Mouse (Mus musculus): Measurements from ENCODE around the gene Hes7. TPM values are rescaled to one million over a fixed set of nuclear protein-coding genes. Genes with fewer than 3 reads are reported as not detected.

Hes7 gene
- not detected for total RNA-seq (2021)

DNA sequence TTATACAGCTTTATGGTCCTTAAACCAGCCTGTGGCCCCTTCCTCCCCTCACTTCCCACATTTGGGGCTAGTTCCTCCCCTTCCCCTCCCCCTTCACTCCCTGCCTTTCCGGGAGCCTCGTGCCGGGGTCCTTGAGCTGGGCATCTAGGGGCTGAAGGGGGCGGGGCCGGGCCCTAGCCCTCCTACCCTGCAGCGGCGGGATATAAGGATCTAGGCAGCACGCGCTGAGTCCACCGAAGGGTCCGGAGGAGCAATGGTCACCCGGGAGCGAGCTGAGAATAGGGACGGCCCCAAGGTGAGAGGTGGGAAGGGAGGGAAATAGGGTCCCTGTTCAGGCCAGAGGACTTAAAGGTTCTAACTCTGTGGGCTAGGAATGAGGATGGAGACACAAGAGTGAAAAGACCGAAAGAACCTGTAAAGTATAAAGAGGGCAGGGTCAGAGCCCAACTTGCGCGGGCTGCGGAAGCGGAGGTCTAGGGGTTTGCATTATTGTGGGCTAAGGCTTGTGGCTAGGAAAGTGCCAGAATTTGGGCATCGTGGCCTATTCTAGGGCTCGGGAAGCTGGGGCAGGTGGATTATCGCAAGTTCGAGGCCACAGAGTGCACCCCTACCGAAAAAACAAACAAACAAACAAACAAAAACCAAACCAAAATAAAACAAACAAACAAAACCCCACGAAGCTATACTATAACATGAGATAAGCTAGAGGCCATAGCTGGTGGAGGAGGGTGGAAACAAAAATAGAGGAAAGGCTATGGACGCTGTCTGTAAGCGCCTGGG is at the start of gene Hes7:
Gene Hes7 (plus strand): TSS at position 184 of the 780 bp plus-strand sequence.
- intact Hi-C loops (cut with DNase I): no loop called here
- DNase-seq: peak; percentile 15 to 19

DNA sequence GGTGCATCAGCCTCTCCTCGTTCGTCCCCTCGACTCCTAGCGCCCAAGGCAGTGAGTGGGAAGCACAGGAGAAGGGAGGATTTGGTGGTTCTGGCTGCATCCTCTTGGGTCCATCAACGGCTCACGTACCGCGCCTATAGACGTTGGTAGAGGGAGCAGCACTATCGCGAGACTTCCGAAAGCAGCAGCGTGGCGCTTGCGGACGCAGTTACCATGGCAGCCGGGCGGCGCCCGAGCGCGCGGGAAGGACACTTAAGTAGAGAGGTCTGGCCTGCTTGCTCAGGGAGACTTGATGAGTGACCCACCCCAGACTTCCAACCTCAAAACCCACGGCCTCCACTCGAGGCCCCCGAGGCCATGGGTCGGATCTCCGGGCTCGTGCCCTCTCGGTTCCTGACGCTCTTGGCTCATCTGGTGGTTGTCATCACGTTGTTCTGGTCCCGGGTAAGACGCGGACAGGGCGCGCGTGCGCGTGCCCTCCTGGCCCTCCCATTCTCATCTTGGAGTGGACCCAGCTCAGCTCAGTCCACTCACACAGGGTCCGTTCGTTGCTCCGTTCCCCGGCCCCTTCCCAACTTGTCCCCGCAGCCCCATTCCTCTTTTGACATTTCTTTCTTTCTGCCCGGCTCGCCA is 49.5 kb upstream of the Hes7 start, which contains the start of gene Tmem107:
Gene Tmem107 (plus strand): TSS at position 217 of the 633 bp plus-strand sequence.
- peak; percentile 91 to 94 for DNase-seq
- intact Hi-C loops (cut with DNase I): loop anchor here (2.0 kb wide), 1 partner anchor 18 kb away; the partner anchor contains the start of gene Vamp2

DNA sequence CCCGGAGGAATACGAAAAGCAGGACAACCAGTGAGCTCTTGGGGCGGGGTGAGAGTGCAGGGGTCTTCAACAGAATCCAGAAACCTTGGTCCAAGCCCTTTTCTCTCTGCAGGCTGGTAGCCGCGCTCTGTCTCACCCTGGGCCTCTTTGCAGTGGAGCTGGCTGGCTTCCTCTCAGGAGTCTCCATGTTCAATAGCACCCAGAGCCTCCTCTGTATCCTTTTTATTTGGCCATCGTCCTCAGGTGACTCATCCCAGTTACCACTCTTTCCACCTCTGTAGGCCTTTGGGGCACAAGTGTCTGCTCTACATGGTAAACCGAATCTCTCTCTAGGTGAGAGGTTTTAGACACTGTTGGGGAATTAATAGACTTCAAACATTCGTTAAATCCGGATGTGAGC is 48.9 kb upstream of the Hes7 start:
- intact Hi-C loops (cut with DNase I): loop anchor here (2.0 kb wide), 1 partner anchor 18 kb away; the partner anchor contains the start of gene Vamp2
- DNase-seq: no peak

DNA sequence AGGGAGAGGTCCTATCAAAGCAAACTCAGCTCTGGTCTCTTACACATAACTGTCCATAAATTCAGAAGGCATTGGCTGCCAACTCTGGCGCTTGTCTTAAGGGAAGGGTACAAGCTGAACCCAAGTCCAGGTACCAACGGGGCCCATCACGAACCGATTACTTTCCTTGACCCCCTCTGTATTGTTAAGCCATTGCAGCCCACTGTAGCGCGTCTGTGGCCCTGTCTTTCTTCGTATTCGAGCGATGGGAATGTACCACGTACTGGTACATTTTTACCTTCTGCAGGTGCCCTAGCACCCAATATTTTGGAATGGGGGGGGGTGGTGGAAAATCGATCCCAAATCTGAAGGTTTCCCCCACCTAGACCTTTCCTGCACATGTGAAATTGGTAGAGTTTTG is 48.0 kb upstream of the Hes7 start:
- intact Hi-C loops (cut with DNase I): no loop called here
- no peak for DNase-seq

DNA sequence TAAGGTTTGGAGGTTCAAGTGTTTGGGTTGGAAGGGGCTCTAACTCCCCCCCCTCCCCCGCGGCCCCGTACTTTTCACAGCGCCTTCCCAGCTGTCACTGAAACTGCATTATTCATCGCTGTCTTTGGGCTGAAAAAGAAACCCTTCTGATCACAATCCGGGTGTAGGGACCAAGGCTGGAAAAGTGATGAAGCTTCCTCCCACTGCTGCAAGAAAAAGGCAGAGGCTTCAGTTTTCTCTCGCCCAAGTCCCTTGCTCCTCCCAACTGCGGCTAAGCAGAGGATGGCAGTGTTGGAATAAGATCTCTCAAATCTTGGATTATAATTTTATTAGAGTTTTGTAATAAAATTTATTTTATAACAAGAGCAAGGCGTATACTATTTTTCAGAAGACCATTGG is 47.5 kb upstream of the Hes7 start:
- DNase-seq: no peak
- intact Hi-C loops (cut with DNase I): no loop called here

DNA sequence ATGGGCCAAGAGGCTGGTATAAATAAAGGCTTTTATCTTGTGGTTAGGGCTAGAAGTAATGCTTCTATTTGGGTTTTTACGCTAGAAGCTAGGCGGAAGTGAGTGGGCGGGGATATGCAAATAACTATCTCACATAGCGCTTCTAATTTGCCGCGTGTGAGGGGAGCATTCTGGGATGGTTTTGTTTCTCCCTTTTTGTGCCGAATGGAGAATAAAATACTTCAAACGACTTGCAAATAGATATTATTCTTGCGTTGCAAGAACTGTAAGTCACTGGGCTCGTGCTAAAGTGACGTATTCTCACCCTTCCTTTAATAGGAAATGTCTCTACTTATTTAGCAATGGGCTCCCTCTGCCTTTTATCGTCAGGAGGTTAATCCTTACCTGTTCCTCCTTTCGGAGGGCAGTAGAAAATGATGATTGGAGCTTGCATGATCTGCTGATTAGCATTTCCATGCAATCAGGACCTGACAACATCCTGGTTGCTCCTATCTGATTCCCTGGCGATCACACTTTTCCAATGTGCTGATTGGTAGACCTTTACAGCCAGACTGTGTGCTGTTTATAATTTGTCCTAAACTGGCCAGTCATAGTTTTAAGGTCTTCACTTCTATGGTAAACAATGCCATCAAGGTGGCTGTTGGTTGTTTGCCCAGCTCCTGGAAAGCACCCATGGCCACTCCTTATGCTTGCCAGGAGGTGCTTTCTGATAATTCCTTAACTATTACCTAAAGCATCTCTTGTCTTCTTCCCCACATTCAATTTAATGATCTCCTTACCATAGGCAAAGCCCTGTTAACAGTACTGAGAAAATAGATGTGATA is 46.9 kb upstream of the Hes7 start:
- peak; percentile 76 to 87 for DNase-seq
- intact Hi-C loops (cut with DNase I): no loop called here

DNA sequence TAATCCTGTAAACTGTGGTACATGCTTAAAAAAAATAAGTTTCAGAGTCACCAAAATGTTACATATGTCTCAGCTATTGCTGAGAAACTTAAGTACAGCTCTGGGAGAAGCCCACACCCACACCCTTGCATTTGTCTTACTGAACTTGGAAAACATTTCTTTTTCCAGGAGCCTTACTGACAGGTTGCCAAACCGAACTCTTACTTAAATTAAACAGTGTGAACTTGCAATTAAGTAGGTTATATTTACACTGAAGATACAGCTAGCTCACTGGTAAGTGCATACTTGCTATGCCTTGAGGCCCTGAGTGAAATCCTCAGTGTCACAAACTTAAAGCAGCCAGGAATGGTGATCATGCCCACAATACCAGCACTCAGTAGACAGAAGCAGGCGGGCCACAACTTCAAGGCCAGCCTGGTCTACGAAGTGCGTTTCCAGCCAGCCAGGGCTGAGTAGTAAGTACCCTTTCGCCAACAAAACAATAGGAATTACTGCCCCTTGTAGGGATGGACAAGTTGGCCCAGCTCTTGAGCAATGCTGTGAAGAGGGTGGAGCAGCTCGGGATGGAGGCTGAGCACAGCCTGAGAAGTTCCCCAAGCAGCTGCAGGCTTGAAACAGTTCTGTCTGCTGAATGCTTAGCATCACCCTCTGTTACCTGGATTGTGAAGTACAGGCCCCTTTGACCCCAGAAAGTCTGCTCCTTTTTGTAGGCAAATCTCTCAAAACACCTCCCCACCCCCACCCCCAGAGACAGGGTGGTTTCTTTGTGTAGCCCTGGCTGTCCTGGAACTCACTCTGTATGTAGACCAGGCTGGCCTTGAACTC is 46.0 kb upstream of the Hes7 start:
- DNase-seq: no peak
- intact Hi-C loops (cut with DNase I): no loop called here

DNA sequence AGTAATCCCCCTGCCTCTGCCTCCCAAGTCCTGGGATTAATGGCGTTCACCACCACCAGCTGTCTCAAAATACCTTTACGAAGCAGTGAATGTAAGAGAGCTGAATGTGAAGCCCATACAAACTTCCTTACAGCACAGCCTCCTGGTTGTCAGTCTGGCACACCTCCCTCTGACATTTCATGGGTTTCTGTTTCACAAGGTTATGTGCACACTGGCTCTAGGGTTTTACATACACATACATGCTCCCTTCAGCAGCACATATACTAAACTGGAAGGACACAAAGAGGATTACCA is 45.5 kb upstream of the Hes7 start:
- DNase-seq: no peak
- intact Hi-C loops (cut with DNase I): no loop called here

DNA sequence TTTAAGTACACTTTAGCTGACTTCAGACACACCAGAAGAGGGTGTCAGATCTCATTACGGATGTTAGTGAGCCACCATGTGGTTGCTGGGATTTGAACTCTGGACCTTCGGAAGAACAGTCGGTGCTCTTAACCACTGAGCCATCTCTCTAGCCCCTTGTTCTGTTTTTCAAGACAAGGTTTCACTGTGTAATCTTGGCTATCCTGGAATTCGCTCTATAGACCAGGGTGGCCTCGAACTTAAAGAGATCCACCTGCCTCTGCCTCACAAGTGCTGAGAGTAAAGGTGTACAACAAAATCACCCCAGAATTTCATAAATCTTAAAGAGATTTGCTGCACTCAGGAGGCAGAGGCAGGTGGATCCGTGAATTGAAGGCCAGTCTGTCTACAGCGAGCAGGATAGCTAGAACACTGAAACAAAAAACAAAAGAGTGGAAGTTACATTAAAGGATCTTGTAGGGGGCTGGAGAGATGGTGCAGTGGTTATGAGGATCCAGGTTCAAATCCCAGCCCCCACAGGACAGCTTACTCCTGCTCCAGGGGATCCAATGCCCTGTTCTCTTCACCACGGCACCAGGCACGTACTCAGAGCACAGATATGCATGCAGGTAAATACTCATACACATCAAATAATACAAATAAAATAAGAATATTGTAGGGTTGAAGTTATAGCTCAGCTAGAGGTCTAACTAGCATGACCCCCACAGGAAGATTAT is 44.3 kb upstream of the Hes7 start:
- no peak for DNase-seq
- intact Hi-C loops (cut with DNase I): no loop called here

DNA sequence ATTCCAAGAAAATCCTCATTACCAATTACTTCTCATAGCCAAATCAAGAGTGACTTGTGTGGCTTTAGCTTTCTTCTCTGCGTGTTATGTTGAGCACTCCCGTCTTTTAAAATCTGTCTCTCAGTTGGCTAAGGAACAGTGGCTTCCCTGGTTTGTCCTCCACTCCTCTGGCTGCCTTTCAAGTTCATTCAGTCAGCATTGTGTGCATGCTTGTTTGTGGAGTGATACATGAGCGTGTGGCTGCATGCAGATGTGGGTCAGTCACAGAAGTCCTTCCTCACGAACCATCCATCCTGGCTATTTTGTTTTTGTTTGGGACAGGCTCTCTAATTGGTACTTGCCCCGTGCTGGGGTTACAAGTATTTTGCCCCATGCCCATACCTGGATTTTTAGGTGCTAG is 43.6 kb upstream of the Hes7 start:
- no peak for DNase-seq
- intact Hi-C loops (cut with DNase I): no loop called here

DNA sequence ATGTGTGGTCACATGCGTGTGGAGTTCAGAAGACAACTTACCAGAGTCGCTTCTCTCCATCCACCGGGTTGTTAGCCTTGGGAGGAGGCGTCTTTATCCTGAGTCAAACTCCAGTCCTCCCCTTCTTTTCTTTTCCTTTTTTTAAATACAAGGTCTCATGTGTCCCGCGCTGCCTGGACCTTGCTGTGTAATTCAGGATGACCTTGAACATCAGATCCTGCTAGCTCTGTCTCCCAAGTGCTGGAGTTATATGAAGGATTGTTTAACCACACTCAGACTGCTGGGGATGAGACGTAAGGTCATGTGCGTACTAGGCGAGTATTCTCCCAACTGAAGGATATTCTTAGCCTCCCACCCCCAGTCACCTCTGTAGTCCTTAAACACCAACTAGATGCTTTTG is 42.9 kb upstream of the Hes7 start:
- intact Hi-C loops (cut with DNase I): no loop called here
- no peak for DNase-seq

DNA sequence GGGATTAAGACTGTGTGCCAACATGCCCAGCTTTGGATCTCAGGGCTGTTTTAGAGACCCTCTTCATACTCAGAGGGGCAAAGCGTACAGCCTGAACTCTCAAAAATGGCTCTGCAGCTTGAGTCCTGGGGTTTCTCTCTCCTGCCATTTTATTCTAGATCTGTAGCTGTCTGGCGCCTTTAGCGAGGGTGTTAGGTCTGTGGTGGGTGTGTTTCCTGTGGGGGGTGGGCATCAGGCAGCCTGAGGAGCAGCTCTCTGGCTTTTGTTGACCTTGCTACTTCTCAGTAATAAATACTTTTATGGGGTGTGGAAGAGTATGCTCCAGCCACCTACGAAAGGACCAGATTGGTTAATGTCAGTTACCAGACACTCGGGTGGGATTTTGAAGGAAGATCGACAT is 42.2 kb upstream of the Hes7 start:
- intact Hi-C loops (cut with DNase I): no loop called here
- no peak for DNase-seq

DNA sequence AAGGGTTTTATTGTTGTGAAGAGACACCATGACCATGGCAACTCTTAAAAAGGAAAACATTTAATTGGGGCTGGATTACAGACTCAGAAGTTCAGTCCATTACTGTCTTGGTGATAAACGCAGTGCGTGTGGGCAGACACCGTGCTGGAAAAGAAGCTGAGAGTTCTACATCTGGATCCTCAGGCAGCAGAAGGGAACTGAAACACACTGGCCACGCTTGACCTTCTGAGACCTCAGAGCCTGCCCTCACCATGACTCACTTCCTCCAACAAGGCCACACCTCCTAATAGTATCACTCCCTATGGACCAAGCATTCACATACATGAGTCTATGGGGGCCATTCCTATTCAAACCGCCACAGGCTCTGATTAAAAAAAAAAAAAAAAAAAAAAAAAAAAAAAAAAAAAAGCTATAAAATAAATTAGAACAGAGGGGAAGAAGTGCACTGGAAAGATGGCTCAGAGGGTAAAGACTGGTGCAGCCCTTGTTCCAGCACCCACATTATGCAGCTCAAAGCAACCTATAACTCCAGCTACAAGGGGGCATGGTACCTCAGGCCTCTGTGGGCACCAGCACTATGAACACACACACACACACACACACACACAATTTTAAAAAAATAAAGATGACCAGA is 41.3 kb upstream of the Hes7 start:
- peak in 1 of 2 experiments; percentile 18 for DNase-seq
- intact Hi-C loops (cut with DNase I): no loop called here

DNA sequence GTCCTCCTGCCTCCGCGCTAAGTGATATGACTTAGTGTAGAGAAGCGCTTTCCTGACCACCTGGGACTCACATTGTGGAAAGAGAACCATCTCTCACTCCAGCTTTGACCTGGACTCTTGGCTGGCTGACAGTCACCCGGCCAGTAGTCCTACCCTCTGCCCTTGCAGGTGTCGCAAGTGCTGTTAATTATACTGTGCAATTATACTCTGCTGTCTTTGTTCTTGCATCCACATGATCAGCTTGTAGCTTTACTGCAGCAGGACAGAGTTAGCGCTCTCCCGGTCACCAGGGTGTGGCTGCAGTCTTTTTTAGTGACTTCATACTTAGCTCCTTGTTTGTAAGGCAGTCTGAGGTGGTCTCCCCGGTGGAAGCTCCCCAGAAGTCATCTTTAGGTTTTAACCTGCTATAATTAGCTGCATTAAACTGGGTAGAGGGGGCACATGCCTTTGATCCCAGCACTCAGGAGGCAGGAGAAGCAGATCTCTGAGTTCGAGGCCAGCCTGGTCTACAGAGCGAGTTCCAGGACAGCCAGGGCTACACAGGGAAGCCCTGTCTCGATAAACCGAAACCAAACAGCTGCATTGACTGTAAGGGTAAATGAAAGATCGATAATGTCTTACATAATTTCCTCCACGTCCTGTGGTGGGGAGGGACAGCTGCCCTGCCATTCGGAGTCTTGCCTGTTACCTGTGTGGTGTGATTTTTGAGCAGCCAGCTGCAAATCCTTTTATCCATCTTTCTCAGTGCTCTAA is 39.9 kb upstream of the Hes7 start:
- DNase-seq: no peak
- intact Hi-C loops (cut with DNase I): no loop called here

DNA sequence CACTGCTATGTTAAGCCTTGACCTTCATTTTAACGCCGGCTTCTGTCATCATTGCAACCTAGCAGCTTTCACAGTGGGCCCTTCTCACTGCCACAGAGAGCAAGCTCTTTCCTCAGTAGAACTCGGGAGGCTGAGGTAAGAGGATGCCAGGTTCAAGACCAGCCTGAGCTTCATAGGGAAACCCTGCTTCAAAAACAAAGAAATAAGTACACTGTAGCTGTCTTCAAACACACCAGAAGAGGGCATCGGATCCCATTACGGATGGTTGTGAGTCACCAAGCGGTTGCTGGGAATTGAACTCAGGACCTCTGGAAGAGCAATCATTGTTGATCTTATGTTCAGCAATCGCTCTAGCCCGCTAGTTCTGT is 39.4 kb upstream of the Hes7 start:
- intact Hi-C loops (cut with DNase I): no loop called here
- no peak for DNase-seq

DNA sequence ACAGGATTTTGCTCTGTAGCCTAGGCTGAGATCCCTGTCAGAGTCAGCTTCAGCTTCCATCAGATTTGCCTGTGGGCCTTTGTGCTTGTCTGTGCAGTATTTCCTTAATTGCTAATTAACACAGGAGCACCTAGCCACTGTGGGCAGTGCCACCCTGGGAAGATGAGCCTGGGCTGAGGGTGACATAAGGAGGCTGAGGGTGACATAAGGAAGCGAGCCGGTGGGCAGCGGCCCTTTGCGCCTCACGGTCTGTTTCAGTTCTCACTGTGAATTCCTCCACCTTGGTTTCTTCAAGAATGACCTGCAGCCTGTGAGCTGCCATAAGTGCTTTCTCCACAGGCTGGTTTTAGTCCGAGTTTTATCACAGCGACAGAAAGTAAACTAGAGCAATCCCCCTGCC is 38.6 kb upstream of the Hes7 start:
- intact Hi-C loops (cut with DNase I): no loop called here
- no peak for DNase-seq

DNA sequence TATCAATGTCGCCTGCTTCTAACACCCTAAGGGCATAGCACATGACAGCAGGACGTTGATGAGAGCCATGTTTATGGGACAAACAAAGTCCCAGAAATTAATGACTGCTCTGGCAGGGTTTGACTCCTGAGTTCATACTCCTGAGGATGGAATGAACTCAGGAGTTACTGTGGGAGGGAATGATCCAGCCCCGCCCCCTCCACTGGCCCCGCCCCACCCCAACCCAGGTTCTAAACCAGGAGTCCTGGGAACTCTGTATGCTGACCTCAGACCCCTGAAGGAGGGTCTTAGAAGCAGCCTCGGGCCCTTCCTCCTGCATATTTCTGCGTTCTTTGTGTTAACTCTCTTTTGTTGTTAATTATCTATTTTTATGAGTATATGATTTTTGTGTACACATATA is 34.6 kb upstream of the Hes7 start:
- DNase-seq: no peak
- intact Hi-C loops (cut with DNase I): no loop called here

DNA sequence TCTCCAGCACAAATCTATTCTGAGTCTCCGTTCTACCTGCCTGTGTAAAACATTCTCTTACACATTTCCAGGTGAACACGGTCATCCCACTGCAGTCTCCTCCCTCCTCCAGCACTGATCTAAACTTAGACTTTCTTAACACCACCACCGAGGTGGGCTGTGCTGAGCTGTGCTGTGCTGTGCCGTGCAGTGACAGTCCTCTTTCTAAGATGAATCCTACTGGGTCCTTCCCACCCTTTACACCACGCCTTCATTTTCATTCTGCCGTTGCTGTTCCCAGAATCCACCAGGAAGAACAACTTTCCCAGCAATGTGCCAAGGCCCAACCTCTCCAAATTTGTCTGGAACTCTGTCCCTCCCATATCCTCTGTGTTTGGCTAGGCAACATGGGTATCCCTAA is 33.8 kb upstream of the Hes7 start:
- DNase-seq: no peak
- intact Hi-C loops (cut with DNase I): no loop called here

DNA sequence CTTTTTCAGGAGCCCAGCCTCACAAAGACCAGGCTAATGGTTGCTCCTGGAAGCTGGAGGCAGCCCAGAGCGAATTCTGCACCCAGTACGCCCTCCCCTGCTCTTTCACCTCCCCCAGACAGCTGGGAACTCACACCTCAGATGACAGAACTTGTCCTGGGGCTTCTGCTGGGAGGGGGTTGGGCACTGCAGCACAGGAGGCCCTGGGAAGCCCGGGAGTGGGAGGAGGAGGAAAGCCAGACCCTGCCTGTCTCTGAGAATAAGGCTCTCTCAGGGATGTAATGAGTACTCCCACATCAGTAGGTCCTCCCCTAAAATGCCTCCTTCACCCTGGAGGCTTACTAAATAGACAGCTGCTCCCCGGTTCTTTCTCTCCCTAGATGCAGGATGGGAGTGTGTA is 33.1 kb upstream of the Hes7 start:
- intact Hi-C loops (cut with DNase I): no loop called here
- no peak for DNase-seq
